Mouse (Mus musculus) ES-E14 (cell line): Measurements from ENCODE around the gene Rundc1. TPM values are rescaled to one million over a fixed set of nuclear protein-coding genes. Genes with fewer than 3 reads are reported as not detected.
"Not testable (repeated sequence)": the region's sequence is repeated elsewhere in the genome, so short reads cannot be mapped to it uniquely, and the experiment has no call there.

Experiments used
- DNase-seq: peaks from one replicate; pipeline ENCODE4 v3.0.0-alpha.2; 2013; ENCODE audit warnings: low read depth, low spot score
- H3K27ac ChIP-seq: 2 replicates; pipeline ENCODE4 v1.5.1; 2012; ENCODE audit warnings: low read depth, mild to moderate bottlenecking, low read length, moderate library complexity, mixed read lengths; ENCODE audit not compliant: poor library complexity, insufficient read depth, severe bottlenecking
- H3K36me3 ChIP-seq: 2 replicates; pipeline ENCODE4 v1.6.1; 2012; ENCODE audit warnings: mild to moderate bottlenecking, low read length, moderate library complexity, mixed read lengths; ENCODE audit not compliant: control insufficient read depth, poor library complexity, insufficient read depth, severe bottlenecking
- H3K4me1 ChIP-seq, 2 experiments: fragments of 150-350 bp in 1 of 2; sonication (generic) in 1 of 2; 2 replicates each; pipeline ENCODE4 v1.6.1; 2012; ENCODE audit warnings: low read length in 2 of 2, mild to moderate bottlenecking in 1 of 2, mixed read lengths in 1 of 2; ENCODE audit not compliant: control insufficient read depth in 2 of 2, insufficient read depth in 2 of 2, poor library complexity in 1 of 2
- H3K4me3 ChIP-seq, 2 experiments: fragments of 150-350 bp in 1 of 2; sonication (generic) in 1 of 2; 2 replicates each; pipeline ENCODE4 v1.5.1; 2012; ENCODE audit warnings: low read length in 2 of 2, low read depth in 1 of 2, mild to moderate bottlenecking in 1 of 2, mixed read lengths in 1 of 2; ENCODE audit not compliant: insufficient read depth in 1 of 2, poor library complexity in 1 of 2, severe bottlenecking in 1 of 2
- H3K9ac ChIP-seq: 2 replicates; pipeline ENCODE4 v1.6.1; 2012; ENCODE audit warnings: low read depth, mild to moderate bottlenecking, low read length, mixed read lengths; ENCODE audit not compliant: poor library complexity, insufficient read depth, severe bottlenecking
- H3K9me3 ChIP-seq: fragments of 150-350 bp; sonication (generic); 2 replicates; pipeline ENCODE4 v1.6.1; 2012; ENCODE audit warnings: low read depth, mild to moderate bottlenecking, low read length; ENCODE audit not compliant: control insufficient read depth, insufficient read depth
- CHD2 ChIP-seq: IDR thresholded peaks from 2 replicates; pipeline ENCODE4 v1.6.1; 2014; ENCODE audit warnings: mild to moderate bottlenecking, low read depth, low read length, inconsistent platforms
- HCFC1 ChIP-seq: IDR thresholded peaks from 2 replicates; pipeline ENCODE4 v1.6.1; 2012; ENCODE audit warnings: low read length, inconsistent platforms, borderline replicate concordance; ENCODE audit not compliant: insufficient read depth
- MAFK ChIP-seq: IDR thresholded peaks from 2 replicates; pipeline ENCODE4 v1.6.1; 2014; ENCODE audit warnings: mild to moderate bottlenecking, low read depth, low read length, inconsistent platforms; ENCODE audit not compliant: insufficient read depth
- ZC3H11A ChIP-seq: IDR thresholded peaks from 2 replicates; pipeline ENCODE4 v1.6.1; 2012; ENCODE audit warnings: low read depth, mild to moderate bottlenecking, inconsistent platforms, low read length, borderline replicate concordance
- ZNF384 ChIP-seq: IDR thresholded peaks from 2 replicates; pipeline ENCODE4 v1.6.1; 2012; ENCODE audit warnings: low read depth, low read length, inconsistent platforms
- in situ Hi-C, 2 experiments: fragments of 600-800 bp; cut with MboI; formaldehyde crosslinking; loops; one replicate each; pipeline ENCODE4 v1.15.1; 2025; ENCODE audit warnings: low sequenced_read_pairs in 2 of 2, inconsistent platforms in 1 of 2; ENCODE audit not compliant: unreplicated experiment in 2 of 2
- total RNA-seq: library from RNA; depleted of rRNA; stranded (reverse); fragments of 300-350 nt; gene quantifications from 2 replicates; pipeline ENCODE4 v1.2.3, GENCODE M21; 2012

Gene Rundc1
- total RNA-seq, 1 experiment, result 6.9 TPM

DNA sequence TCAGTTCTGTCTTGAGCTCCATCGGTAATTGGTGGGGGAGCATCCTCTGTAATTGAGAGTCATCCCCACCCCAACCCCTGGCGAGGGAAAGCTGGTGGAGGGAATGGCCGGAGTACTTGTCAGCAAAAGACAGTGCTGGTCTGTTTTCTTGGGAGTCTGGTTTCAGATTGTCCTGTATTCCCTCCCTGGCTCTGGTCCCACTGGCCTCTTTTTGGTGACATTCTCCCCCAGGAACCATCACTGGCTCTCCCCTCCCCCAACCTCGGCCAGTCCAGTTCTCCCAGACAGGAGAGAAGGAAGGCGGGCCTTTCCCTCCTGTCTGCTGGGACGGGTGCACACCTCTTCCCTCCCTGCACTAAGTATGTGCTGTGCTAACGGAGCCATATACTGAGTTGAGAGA lies 47.5 kb downstream of the Rundc1 start:
- no peak overlapping the region for H3K9ac ChIP-seq
- no peak overlapping the region for H3K27ac ChIP-seq
- H3K36me3 ChIP-seq, result no peaks in the 10 kb centered on the region
- H3K4me1 ChIP-seq, result peaks cover 4 to 16% of the 10 kb centered on the region in 2 experiments
- in situ Hi-C loops, result no loop called here
- TF ChIP-seq ZNF384, result no peak
- H3K9me3 ChIP-seq, result no peaks in the 10 kb centered on the region
- H3K4me3 ChIP-seq, result no peak overlapping the region
- no peak for DNase-seq

DNA sequence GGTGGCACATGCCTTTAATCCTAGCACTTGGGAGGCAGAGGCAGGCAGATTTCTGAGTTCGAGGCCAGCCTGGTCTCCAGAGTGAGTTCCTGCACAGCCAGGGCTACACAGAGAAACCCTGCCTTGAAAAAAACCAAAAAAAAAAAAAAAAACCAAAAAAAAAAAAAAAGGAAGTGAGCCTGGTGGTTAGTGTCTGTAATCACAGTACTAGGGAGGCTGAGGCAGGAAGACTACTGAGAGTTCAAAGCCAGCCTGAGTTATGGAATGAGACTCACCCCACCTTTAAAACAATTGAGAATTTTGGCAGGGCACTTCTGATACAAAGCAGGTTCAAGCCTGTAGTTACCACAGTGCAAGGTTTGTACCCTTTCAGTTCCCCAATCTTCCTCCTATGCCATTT lies 48.8 kb downstream of the Rundc1 start:
- H3K9ac ChIP-seq, H3K36me3 ChIP-seq, in situ Hi-C loops, H3K9me3 ChIP-seq, H3K27ac ChIP-seq, DNase-seq, H3K4me3 ChIP-seq: not testable (repeated sequence)
- H3K4me1 ChIP-seq, result peaks cover 12 to 22% of the 10 kb centered on the region in 2 experiments
- TF ChIP-seq ZNF384, result peak; percentile 23; the same call in 1 of the 2 replicates

DNA sequence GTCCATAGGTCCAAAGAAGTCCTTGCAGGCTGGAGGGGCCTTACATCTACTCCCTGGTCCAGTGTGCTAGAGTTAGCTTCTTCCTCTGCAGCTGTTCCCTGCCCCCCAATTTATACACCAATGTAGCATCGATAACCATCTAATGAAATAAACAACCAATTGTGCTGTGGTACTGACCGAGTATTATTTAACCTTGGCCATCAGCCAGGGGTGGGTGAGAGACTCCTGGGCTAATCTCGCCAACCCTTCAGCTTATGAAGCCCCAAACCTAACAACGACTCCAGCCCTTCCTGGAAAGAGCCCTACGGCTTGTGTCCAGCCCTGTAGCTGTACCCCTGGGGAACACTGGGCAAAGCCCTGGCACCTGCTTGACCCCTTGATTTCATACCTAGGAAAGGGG lies 49.4 kb downstream of the Rundc1 start:
- no peak overlapping the region for H3K9ac ChIP-seq
- no peak overlapping the region for H3K27ac ChIP-seq
- no peaks in the 10 kb centered on the region for H3K36me3 ChIP-seq
- H3K4me3 ChIP-seq, result no peak overlapping the region
- in situ Hi-C loops, result no loop called here
- TF ChIP-seq ZNF384 (no peak), MAFK (no peak), HCFC1 (no peak), ZC3H11A (no peak)
- peaks cover 14 to 25% of the 10 kb centered on the region in 2 experiments for H3K4me1 ChIP-seq
- H3K9me3 ChIP-seq, result no peaks in the 10 kb centered on the region
- no peak for DNase-seq

GRCm38 (mm10) chr11:101476361-101476760 lies 51.5 kb downstream of the Rundc1 start:
- DNase-seq, H3K9me3 ChIP-seq, in situ Hi-C loops, H3K27ac ChIP-seq, H3K36me3 ChIP-seq, H3K9ac ChIP-seq, H3K4me3 ChIP-seq: not testable (repeated sequence)
- peaks cover 17 to 26% of the 10 kb centered on the region in 2 experiments; a peak in 3 of 4 replicates for H3K4me1 ChIP-seq

DNA sequence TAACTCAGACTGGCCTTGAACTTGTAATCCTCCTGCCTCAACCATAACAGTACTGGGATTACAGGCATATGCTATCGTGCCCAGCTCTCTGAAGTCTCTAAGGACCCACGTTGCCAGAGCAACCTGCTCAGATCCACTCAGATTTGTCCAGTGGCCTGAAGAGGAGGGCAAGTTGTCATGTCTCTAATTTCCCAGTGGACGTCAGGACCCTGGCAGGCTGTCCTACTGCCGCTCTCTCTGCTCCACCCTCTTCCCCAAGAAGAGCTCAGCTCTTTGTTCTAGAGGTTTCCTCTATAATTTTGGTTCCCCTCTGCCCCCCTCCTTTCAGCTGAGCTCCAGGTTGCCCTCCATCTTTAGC lies 52.3 kb downstream of the Rundc1 start:
- H3K9me3 ChIP-seq, result no peaks in the 10 kb centered on the region
- TF ChIP-seq HCFC1, result no peak
- no peak for TF ChIP-seq MAFK
- no peak for TF ChIP-seq ZC3H11A
- TF ChIP-seq ZNF384, result no peak
- no peak for TF ChIP-seq CHD2
- in situ Hi-C loops, result no loop called here
- H3K9ac ChIP-seq, result no peak overlapping the region
- DNase-seq, result no peak
- H3K27ac ChIP-seq, result no peak overlapping the region
- no peaks in the 10 kb centered on the region for H3K36me3 ChIP-seq
- no peak overlapping the region for H3K4me3 ChIP-seq
- peaks cover 17 to 26% of the 10 kb centered on the region in 2 experiments; a peak in 3 of 4 replicates for H3K4me1 ChIP-seq
